Mouse (Mus musculus) heart, postnatal 10 days (tissue): ENCODE results near the gene Elk3. TPM values are rescaled to one million over a fixed set of nuclear protein-coding genes. Genes with fewer than 3 reads are reported as not detected.

ENCODE experiments used
- DNase-seq, 2 experiments: peaks; one replicate each; pipeline ENCODE4 v3.0.0; 2021
- intact Hi-C: fragments of 180-260 bp; cut with DNase I; formaldehyde crosslinking; loops from one replicate; pipeline ENCODE4 v1.15.1; 2025
- total RNA-seq, 2 experiments: library from RNA; stranded (reverse); gene quantifications; 2 replicates each; pipeline ENCODE4 v1.2.3; 2021

Gene Elk3
- total RNA-seq, 2 experiments from 2014 or later = 106 to 115 TPM

DNA sequence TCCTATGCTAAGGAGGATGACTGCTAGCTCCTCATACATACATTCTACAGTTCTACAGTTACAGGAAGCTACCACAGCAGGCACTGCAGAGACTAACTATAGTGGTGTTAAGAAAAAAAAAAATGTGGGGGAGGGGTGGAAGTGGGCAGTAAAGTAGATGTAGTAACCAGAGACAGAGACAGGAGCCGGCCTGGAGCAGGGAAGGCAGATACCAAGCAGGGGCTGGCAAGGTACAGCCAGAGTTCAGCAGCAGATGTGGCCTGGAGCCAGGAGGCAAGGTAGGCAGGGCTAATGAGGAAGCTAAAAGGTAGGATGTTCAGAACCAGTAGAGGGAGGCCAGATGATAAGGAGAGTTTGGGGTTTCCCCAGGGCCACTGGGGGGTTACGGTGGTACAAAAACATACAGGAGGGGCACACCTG lies 36.6 kb downstream of the Elk3 start:
- intact Hi-C loops = no loop called here
- DNase-seq = no peak

DNA sequence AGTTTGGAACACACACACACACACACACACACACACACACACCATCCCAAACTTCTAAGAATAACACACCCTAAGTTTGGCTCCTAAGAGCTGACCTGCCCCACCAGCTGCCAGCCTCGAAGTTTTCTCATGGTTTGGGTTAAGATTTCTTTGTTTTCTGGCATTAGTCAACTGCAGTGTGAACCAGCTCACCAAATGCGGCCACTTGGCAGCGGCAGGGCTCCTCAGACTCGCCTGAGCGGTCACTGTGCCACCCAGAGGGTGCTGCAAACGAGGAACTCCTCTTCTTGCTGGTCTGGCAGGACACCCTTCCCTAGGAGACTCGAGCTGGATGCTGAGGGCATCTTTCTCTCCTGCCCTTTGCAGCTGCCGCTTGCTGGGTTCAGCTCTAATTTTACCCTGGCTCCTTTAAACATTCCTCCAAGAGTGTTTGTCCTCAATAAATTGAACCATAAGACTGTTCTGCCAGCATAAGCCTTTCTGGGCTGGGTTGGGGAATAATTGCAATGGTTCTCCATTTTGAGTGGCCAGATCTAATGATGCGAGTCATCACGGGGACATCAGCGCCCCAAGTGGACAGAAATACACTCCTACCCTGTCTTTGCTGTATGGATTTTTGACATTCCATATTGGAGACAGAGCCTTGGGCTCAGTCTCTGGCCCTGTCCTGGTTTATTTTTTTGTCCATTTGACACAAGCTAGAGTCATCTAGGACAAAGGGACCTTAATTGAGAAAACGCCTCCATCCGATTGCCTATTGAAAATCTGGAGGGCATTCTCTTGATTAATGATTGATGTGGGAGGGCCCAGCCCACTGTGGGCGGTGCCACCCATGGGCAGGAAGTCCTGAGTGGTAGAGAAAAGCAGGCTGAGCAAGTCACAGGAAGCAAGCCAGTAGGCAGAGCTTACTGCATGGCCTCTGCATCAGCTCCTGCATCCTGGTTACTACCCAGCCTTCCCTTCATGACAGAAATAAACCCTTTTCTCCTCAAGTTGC lies 37.7 kb downstream of the Elk3 start:
- no peak for DNase-seq
- intact Hi-C loops = no loop called here

DNA sequence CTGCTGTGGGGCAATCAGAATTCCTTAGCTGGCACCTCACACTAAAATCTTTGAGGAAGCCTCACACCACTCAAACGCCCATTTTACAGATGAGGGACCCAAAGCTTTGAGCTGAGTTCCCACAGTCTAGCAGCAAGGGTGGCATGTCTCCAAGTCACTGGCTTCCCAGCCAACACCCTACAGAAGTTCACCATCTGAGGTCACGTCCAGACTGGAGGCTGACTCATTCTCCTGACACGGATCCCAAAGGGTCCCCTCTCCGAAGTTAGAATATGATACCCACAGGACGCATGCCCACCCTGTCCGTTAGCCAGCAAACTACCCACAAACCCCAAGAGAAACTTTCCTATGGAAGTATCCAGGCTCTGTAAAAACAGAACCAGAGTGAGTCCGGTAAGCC lies 39.1 kb downstream of the Elk3 start:
- intact Hi-C loops = no loop called here
- DNase-seq = peak in 1 of 2 experiments; percentile 61

GRCm38 (mm10) chr10:93270889-93271460 lies 40.0 kb downstream of the Elk3 start:
- DNase-seq = no peak
- intact Hi-C loops = no loop called here

DNA sequence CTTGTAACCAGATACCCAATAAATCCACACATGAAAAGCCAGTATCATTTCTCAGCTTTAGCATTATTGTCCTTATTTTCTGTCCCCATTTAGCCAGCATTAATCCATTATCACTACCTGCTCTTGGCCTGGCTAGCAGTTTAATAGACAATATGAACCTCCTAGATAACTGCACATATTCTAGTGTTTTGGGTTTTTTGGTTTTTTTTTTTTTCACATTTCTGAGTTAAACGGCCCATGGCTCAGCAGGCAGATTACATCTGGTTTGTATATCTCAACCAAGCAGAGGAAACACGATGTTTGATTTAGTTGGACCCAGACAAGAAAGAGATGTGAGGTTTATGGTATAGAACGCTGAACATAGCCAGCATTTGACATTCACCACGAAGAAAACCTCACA lies 41.2 kb downstream of the Elk3 start:
- intact Hi-C loops = no loop called here
- no peak for DNase-seq

GRCm38 (mm10) chr10:93268339-93268738 lies 42.6 kb downstream of the Elk3 start:
- intact Hi-C loops = no loop called here
- no peak for DNase-seq

DNA sequence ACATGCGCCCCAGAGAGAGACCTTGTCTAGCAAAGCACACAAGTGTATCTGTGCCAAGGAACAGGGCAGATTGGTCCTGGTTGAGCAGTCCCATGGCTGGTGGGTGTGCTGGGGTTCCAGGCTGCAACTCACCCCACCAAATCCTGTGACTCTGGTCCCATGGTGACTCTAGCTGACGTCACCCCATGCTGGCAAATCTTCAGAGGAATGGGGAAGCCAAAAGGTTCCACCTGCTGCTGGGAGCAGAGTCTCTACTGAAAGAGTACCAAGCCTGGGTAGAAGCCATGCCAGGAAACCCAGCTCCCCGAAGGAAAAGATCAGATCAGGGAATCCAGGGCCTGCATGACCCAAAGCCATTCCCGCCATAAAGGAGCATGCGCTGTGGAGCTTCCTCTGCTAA lies 43.4 kb downstream of the Elk3 start:
- no peak for DNase-seq
- intact Hi-C loops = no loop called here

DNA sequence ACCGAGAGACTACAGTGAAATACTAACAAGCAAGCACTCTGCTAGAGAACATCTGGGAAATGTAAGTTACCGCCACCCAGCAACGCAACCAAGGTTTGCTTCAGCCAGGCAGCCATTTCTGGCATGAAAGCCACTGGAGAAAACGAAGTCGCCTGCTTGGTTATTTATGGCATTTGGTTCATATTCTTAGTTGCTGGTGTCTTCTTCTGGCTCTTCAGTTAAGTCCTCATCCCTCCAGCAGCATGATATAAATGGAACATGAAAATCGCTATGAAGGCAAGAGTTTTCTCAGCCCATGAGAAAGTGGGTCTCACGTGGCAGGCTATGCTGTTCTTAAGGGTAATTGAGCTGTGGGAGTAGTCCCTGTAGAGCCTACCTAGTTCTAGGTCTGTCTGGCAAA lies 44.4 kb downstream of the Elk3 start:
- intact Hi-C loops = no loop called here
- DNase-seq = no peak

DNA sequence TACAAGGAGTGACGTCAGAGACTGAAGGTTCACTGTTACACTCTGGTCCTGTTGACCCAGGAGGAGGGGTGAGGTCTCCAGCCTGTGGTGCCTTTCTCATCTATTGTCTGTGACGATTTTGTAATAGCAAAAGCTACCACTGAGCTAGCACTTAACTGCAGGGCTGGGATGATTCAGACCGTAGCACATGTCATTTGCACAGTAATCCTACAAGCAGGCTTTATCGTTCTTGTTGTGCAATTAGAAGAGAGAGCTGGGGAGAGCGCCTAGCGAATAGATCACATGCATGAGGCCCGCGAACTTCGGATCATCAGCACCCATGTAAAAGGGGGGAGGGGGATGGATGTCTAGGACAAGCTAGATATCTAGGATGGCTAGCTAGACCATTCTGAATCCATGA lies 45.1 kb downstream of the Elk3 start:
- DNase-seq = no peak
- intact Hi-C loops = no loop called here

DNA sequence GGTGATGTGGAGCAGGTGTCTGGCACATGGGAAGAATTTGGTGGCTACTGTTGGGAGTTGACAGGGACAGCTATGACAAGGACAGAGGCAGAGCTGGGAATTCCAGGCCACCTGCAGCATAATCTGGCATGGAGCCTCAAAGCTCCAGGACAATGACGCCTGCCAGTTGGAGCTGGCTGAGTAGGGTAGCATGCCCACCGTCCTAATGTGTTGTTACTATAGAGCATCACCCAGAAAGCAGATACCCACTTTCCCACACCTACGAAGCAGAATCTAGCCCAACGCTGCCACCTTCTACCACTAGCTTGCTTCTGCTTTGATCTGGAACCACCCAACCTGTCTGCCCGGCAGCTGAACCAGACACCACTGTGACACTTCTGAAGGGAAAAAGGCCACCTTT lies 46.9 kb downstream of the Elk3 start:
- intact Hi-C loops = no loop called here
- DNase-seq = no peak

GRCm38 (mm10) chr10:93263431-93263830 lies 47.5 kb downstream of the Elk3 start:
- intact Hi-C loops = no loop called here

GRCm38 (mm10) chr10:93261981-93262499 lies 48.9 kb downstream of the Elk3 start:
- DNase-seq = peak; percentile 53 to 56
- intact Hi-C loops = no loop called here

More at GRCm38 (mm10) chr10:93263431-93263830, 47.5 kb downstream of the Elk3 start:
- DNase-seq = no peak

DNA sequence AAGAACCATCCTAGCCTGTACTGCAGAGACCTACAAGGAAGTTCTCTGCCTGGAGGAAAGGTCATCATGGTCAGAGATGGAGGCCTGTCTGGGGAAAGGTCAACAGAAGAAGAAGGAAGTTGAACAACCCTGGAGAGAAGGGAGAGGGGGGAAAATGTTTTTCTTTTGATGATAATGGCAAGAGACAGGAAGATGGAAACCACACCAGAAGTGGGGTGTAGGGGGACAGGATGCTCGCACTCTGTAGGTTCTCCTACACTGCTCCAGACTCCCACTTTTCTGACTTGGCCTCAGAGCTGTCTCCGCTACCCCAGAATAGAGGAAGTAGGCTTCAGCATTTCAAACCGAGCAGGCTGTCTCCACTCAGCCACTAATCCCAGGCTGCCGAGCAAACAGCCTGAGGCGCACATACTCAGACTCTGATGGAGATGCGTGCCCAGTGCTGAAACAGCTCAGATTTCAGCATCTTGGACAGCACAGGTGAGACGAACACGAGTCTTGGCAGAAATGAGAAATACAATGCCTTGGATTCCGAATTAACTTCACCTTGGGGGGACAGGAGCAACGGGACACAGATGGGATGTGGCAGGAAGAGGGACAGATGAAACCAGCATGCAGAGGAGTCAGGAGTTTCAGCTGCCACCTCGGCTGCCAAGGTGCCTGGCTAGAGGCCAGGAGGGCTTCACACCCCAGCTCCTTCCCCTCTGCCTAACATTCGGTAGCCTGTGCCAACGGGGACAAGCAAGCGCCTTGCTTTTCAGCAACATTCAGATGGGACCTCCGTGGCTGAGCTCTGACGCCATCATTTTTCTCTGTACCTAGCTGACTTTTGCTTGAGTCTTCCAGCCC lies 49.6 kb downstream of the Elk3 start:
- peak; percentile 63 to 71 for DNase-seq

DNA sequence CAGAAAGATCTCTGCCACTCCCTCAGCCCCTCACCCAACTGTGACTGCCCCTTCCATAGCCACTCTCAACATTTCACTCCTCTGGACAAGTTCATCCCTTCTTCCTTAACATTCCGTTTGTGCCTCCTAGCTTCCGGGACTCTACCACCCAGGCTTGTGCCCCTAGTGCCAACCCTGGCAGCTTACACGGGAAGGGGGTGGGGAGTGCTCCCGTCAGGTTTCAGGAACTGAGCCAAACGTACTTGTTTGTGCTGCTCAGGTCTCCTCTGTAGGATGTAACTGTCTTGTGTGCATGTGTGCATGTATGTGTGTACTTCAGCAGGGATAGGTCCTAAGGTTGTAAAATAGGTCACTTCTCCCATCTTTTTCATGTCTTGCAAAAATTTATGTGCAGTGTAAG lies 51.1 kb downstream of the Elk3 start:
- intact Hi-C loops = no loop called here
- no peak for DNase-seq

More for the DNA sequence above, 49.6 kb downstream of the Elk3 start:
- intact Hi-C loops = no loop called here

DNA sequence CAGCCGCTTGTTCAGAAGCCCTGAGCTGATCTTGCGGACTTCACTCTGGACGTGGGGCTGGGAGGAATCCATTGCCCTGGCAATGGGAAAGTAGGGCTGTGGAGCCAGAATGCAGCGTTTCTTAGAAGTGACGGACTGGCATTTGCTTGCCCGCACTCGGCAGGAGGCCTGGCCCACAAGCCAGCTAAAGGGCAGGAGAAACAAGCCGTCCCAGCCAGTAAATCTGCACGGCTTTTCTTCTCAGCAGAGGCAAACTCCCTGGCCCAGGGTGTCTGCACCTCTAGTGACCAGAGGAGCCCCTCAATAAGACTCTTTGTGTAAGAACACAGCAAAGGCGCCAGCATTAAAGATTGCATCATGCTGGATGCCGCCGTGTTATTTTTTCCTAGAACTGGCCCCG lies 55.6 kb downstream of the Elk3 start:
- DNase-seq = no peak
- intact Hi-C loops = no loop called here

GRCm38 (mm10) chr10:93253156-93253555 lies 57.8 kb downstream of the Elk3 start:
- intact Hi-C loops = no loop called here
- DNase-seq = no peak

DNA sequence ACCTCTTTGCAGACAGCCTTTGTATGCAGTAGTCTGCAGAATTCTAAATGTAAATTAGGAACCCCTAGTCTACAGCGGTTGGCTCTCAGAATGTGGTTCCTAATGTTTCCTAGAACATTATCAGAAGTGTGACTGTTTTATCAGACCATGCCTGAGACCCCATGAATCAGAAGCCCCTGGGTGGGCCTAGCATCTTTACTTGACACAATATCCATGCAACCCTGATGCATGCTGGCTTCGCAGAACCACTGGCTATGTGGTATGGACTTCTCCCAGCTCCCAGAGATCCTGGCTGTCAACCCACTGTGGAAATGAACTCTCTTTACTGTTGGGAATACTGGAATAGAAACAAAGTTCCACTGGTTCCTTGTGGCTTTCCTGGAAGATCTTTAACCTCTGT lies 58.3 kb downstream of the Elk3 start:
- no peak for DNase-seq
- intact Hi-C loops = no loop called here

DNA sequence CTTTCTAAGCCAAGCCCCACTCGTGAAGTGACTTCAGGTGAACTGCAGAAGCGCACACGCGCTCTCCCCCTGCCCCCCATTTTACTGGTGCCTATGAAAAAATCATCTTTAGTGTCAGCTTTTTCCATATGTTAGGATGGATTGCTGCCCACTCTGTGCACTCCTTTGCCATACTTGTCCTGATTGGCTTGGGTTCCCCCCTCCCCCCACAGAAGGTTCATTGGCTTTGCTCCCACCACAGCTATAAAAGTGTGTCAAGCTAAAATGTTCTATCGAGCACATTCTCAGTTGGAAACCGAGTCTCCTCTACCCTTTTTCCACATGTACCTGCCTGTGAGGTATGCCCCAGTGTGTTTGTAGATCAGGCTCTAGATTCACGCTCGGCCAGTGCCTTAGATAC lies 59.5 kb downstream of the Elk3 start:
- DNase-seq = no peak
- intact Hi-C loops = no loop called here

- no peak for DNase-seq
- intact Hi-C loops = no loop called here
These were observed 60.3 kb downstream of the Elk3 start for GRCm38 (mm10) chr10:93250436-93251317.

DNA sequence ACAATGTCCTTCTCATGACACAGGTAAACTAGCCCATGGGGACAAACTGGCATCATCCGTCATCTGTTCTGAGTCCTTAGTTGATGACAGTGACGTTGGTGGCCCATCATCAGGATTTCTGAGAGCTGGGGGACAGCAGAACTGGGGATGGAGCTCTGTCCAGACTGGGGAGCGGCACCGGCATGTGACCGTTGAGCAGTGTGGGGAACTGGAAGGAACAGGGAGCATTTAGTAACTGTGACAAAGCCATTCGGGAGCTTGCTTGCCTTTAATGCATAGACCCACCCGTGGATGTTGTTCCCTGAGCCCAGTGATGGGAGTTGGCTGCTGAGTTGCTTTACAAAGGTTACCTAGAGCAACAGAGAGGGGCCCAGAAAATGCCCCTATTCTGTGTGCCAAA lies 61.0 kb downstream of the Elk3 start:
- no peak for DNase-seq
- intact Hi-C loops = no loop called here
